Mouse (Mus musculus) left cerebral cortex, postnatal 4 days (tissue): ENCODE measurements around the gene Sowahb. TPM values are rescaled to one million over a fixed set of nuclear protein-coding genes. Genes with fewer than 3 reads are reported as not detected.
"Not testable (repeated sequence)": the region's sequence is repeated elsewhere in the genome, so short reads cannot be mapped to it uniquely, and the experiment has no call there.

ENCODE experiments used
- DNase-seq: peaks from one replicate; pipeline ENCODE4 v3.0.0-alpha.2; 2022
- intact Hi-C: fragments of 180-260 bp; cut with DNase I; formaldehyde crosslinking; loops from one replicate; pipeline ENCODE4 v1.15.1; 2025
- total RNA-seq, 2 experiments: library from RNA; stranded (reverse); gene quantifications; 2 replicates each; pipeline ENCODE4 v1.2.3; 2021

Sowahb gene
- total RNA-seq, 2 experiments from 2014 or later, result 0.64 to 0.74 TPM

- peak; percentile 22 for DNase-seq
- intact Hi-C loops, result no loop called here
Measured at GRCm38 (mm10) chr5:93043688-93044583, 886 bp downstream of the Sowahb start.

- DNase-seq, result no peak
- intact Hi-C loops, result no loop called here
Measured at GRCm38 (mm10) chr5:93042831-93043687, 1.8 kb downstream of the Sowahb start.

- DNase-seq, result no peak
- intact Hi-C loops, result no loop called here
Measured at GRCm38 (mm10) chr5:93042031-93042430, 2.8 kb downstream of the Sowahb start.

- intact Hi-C loops, result no loop called here
- DNase-seq, result no peak
Measured at GRCm38 (mm10) chr5:93041276-93041675, 3.5 kb downstream of the Sowahb start.

GRCm38 (mm10) chr5:93040095-93040494 lies 4.7 kb downstream of the Sowahb start:
- no peak for DNase-seq
- intact Hi-C loops, result no loop called here

- DNase-seq, result no peak
- intact Hi-C loops, result no loop called here
Measured at GRCm38 (mm10) chr5:93036254-93036653, 8.6 kb downstream of the Sowahb start.

GRCm38 (mm10) chr5:93035285-93035684 lies 9.5 kb downstream of the Sowahb start:
- DNase-seq, result no peak
- intact Hi-C loops, result no loop called here

GRCm38 (mm10) chr5:93033087-93033870 lies 11.5 kb downstream of the Sowahb start:
- intact Hi-C loops, result no loop called here
- no peak for DNase-seq

GRCm38 (mm10) chr5:93032621-93033020 lies 12.2 kb downstream of the Sowahb start:
- intact Hi-C loops, result no loop called here
- no peak for DNase-seq

GRCm38 (mm10) chr5:93030869-93031268 lies 14.0 kb downstream of the Sowahb start:
- intact Hi-C loops, result no loop called here
- DNase-seq, result no peak

GRCm38 (mm10) chr5:93030411-93030810 lies 14.4 kb downstream of the Sowahb start:
- intact Hi-C loops, result no loop called here
- DNase-seq, result no peak

GRCm38 (mm10) chr5:93027120-93027675 lies 17.6 kb downstream of the Sowahb start:
- intact Hi-C loops, result no loop called here
- DNase-seq, result no peak

GRCm38 (mm10) chr5:93026437-93027119 lies 18.2 kb downstream of the Sowahb start:
- intact Hi-C loops, result no loop called here
- DNase-seq, result no peak

- intact Hi-C loops, result no loop called here
- no peak for DNase-seq
Measured at GRCm38 (mm10) chr5:93024754-93025280, 20.0 kb downstream of the Sowahb start.

- DNase-seq, result no peak
- intact Hi-C loops, result no loop called here
Measured at GRCm38 (mm10) chr5:93022126-93022797, 22.6 kb downstream of the Sowahb start.

GRCm38 (mm10) chr5:93020024-93020666 lies 24.7 kb downstream of the Sowahb start:
- no peak for DNase-seq
- intact Hi-C loops, result no loop called here

GRCm38 (mm10) chr5:93019207-93019606 lies 25.6 kb downstream of the Sowahb start:
- DNase-seq, intact Hi-C loops: not testable (repeated sequence)

- intact Hi-C loops, result no loop called here
- no peak for DNase-seq
Measured at GRCm38 (mm10) chr5:93017678-93018077, 27.1 kb downstream of the Sowahb start.

- intact Hi-C loops, result no loop called here
- no peak for DNase-seq
Measured at GRCm38 (mm10) chr5:93008256-93008655, 36.6 kb downstream of the Sowahb start.
